Mouse (Mus musculus): Measurements from ENCODE around the gene Lce3e.

GRCm38 (mm10) chr3:92920364-92920763 is 46.5 kb upstream of the Lce3e start:
- no peak for TF ChIP-seq CTCF (IDR thresholded peaks at IDR 0.05; ENCODE audit: extremely low read depth, insufficient read depth, insufficient read length, insufficient replicate concordance)
- TF ChIP-seq POLR2A (IDR thresholded peaks at IDR 0.05; ENCODE audit: low read depth, low read length), result no peak
